Mouse (Mus musculus): ENCODE results near the gene Tmem273. TPM values are rescaled to one million over a fixed set of nuclear protein-coding genes. Genes with fewer than 3 reads are reported as not detected.

Gene Tmem273
- total and polyA plus RNA-seq, 3 experiments, result not detected

DNA sequence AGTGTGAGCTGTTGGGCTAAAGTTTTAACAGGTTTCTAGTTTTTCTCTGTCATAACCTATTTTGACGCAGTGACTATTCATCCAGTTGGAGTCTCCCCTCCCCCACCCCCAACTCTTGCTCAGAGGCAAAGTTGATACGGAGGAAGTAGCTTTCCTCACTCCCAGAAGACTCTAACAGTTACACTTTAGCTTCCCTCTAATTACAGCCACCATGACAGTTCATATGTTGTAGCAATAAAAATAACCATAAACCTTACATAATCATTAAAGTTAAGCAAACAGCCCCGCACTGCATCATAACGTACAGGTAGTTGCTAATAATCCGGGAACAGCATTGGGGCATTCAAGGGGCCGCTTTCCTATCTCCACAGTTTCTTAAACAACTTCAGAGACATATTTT lies 15.2 kb upstream of the Tmem273 start:
- no peaks in the 10 kb centered on the region for H3K4me1 ChIP-seq (ENCODE audit: insufficient read depth, low read depth, low read length)
- H3K9me3 ChIP-seq (replicated peaks), result peaks cover 24% of the 10 kb centered on the region
- ATAC-seq (ENCODE audit: extremely low read depth, insufficient number of reproducible peaks, low FRiP score, poor library complexity, severe bottlenecking) (no peak), DNase-seq (ENCODE audit: low spot score) (no peak)
- H3K27me3 ChIP-seq (ENCODE audit: insufficient read depth, low read length), result no peaks in the 10 kb centered on the region
- H3K4me3 ChIP-seq (ENCODE audit: low read depth, low read length), result no peak overlapping the region
- no peaks in the 10 kb centered on the region for H3K36me3 ChIP-seq (replicated peaks)
- TF ChIP-seq POLR2AphosphoS5 (IDR thresholded peaks at IDR 0.05; ENCODE audit: insufficient replicate concordance, low read depth, low read length), result no peak
- no peak for TF ChIP-seq TAL1 (conservative IDR thresholded peaks at IDR 0.05; ENCODE audit: low read depth, low read length)
- no peak for TF ChIP-seq GATA2 (IDR thresholded peaks at IDR 0.05; ENCODE audit: borderline replicate concordance, low read depth, low read length)
- TF ChIP-seq CTCF (IDR thresholded peaks at IDR 0.05; ENCODE audit: low read depth, low read length), result no peak
- no peak for TF ChIP-seq GATA1 (IDR thresholded peaks at IDR 0.05; ENCODE audit: borderline replicate concordance, low read length)

GRCm38 (mm10) chr14:32772085-32772484 lies 13.7 kb upstream of the Tmem273 start:
- Histone ChIP-seq H3K9me3 (replicated peaks) (peaks cover 21% of the 10 kb centered on the region), H3K27me3 (ENCODE audit: insufficient read depth, low read length) (no peaks in the 10 kb centered on the region), H3K4me3 (ENCODE audit: low read depth, low read length) (no peak overlapping the region), H3K4me1 (ENCODE audit: insufficient read depth, low read depth, low read length) (no peaks in the 10 kb centered on the region), H3K36me3 (replicated peaks) (no peaks in the 10 kb centered on the region)
- DNase-seq (ENCODE audit: low spot score) (no peak), ATAC-seq (ENCODE audit: extremely low read depth, insufficient number of reproducible peaks, low FRiP score, poor library complexity, severe bottlenecking) (no peak)
- TF ChIP-seq POLR2AphosphoS5 (IDR thresholded peaks at IDR 0.05; ENCODE audit: insufficient replicate concordance, low read depth, low read length) (no peak), GATA2 (IDR thresholded peaks at IDR 0.05; ENCODE audit: borderline replicate concordance, low read depth, low read length) (no peak), CTCF (IDR thresholded peaks at IDR 0.05; ENCODE audit: low read depth, low read length) (no peak), GATA1 (IDR thresholded peaks at IDR 0.05; ENCODE audit: borderline replicate concordance, low read length) (no peak), TAL1 (conservative IDR thresholded peaks at IDR 0.05; ENCODE audit: low read depth, low read length) (no peak)

- TF ChIP-seq TAL1 (conservative IDR thresholded peaks at IDR 0.05; ENCODE audit: low read depth, low read length) (no peak), GATA2 (IDR thresholded peaks at IDR 0.05; ENCODE audit: borderline replicate concordance, low read depth, low read length) (no peak), CTCF (IDR thresholded peaks at IDR 0.05; ENCODE audit: low read depth, low read length) (no peak), POLR2AphosphoS5 (IDR thresholded peaks at IDR 0.05; ENCODE audit: insufficient replicate concordance, low read depth, low read length) (no peak), GATA1 (IDR thresholded peaks at IDR 0.05; ENCODE audit: borderline replicate concordance, low read length) (no peak)
- H3K4me1 ChIP-seq (ENCODE audit: insufficient read depth, low read depth, low read length), result no peaks in the 10 kb centered on the region
- H3K9me3 ChIP-seq (replicated peaks), result peaks cover 19% of the 10 kb centered on the region
- no peaks in the 10 kb centered on the region for H3K36me3 ChIP-seq (replicated peaks)
- ATAC-seq (ENCODE audit: extremely low read depth, insufficient number of reproducible peaks, low FRiP score, poor library complexity, severe bottlenecking), result no peak
- no peak for DNase-seq (ENCODE audit: low spot score)
- H3K27me3 ChIP-seq (ENCODE audit: insufficient read depth, low read length), result no peaks in the 10 kb centered on the region
- H3K4me3 ChIP-seq (ENCODE audit: low read depth, low read length), result no peak overlapping the region
These were observed 13.0 kb upstream of the Tmem273 start for GRCm38 (mm10) chr14:32772791-32773190.

DNA sequence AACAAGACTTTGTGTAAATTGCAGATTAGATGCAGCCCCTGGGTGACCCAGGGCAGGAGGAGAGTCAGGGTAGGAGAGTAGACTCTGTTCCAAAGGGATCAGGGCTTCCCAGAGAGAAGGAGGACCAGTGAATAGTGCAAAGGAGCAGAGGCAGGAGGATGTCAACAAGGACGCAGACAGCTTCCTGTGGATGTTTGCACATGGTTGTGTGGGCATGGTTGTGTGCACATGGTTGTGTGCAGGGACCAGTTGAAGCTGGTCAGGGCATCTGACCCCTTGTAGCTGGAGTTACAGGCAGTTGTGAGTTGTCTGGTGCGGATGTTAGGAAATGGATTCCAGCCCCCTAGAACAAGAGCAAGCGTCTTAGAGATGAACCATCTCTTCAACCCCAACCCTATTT lies 12.3 kb upstream of the Tmem273 start:
- H3K4me3 ChIP-seq (ENCODE audit: low read depth, low read length), result no peak overlapping the region
- no peak for ATAC-seq (ENCODE audit: extremely low read depth, insufficient number of reproducible peaks, low FRiP score, poor library complexity, severe bottlenecking)
- peaks cover 21% of the 10 kb centered on the region for H3K9me3 ChIP-seq (replicated peaks)
- H3K4me1 ChIP-seq (ENCODE audit: insufficient read depth, low read depth, low read length), result no peaks in the 10 kb centered on the region
- DNase-seq (ENCODE audit: low spot score), result no peak
- no peaks in the 10 kb centered on the region for H3K27me3 ChIP-seq (ENCODE audit: insufficient read depth, low read length)
- TF ChIP-seq GATA1 (IDR thresholded peaks at IDR 0.05; ENCODE audit: borderline replicate concordance, low read length) (no peak), TAL1 (conservative IDR thresholded peaks at IDR 0.05; ENCODE audit: low read depth, low read length) (no peak), POLR2AphosphoS5 (IDR thresholded peaks at IDR 0.05; ENCODE audit: insufficient replicate concordance, low read depth, low read length) (no peak), GATA2 (IDR thresholded peaks at IDR 0.05; ENCODE audit: borderline replicate concordance, low read depth, low read length) (no peak), CTCF (IDR thresholded peaks at IDR 0.05; ENCODE audit: low read depth, low read length) (no peak)
- H3K36me3 ChIP-seq (replicated peaks), result no peaks in the 10 kb centered on the region

- no peak for ATAC-seq (ENCODE audit: extremely low read depth, insufficient number of reproducible peaks, low FRiP score, poor library complexity, severe bottlenecking)
- Histone ChIP-seq H3K4me3 (ENCODE audit: low read depth, low read length) (no peak overlapping the region), H3K27me3 (ENCODE audit: insufficient read depth, low read length) (no peaks in the 10 kb centered on the region), H3K4me1 (ENCODE audit: insufficient read depth, low read depth, low read length) (no peaks in the 10 kb centered on the region), H3K36me3 (replicated peaks) (no peaks in the 10 kb centered on the region), H3K9me3 (replicated peaks) (peaks cover 21% of the 10 kb centered on the region)
- TF ChIP-seq CTCF (IDR thresholded peaks at IDR 0.05; ENCODE audit: low read depth, low read length) (no peak), GATA2 (IDR thresholded peaks at IDR 0.05; ENCODE audit: borderline replicate concordance, low read depth, low read length) (no peak), TAL1 (conservative IDR thresholded peaks at IDR 0.05; ENCODE audit: low read depth, low read length) (no peak), POLR2AphosphoS5 (IDR thresholded peaks at IDR 0.05; ENCODE audit: insufficient replicate concordance, low read depth, low read length) (no peak)
- DNase-seq (ENCODE audit: low spot score), result no peak
These were observed 9.7 kb upstream of the Tmem273 start for GRCm38 (mm10) chr14:32776077-32776476.

DNA sequence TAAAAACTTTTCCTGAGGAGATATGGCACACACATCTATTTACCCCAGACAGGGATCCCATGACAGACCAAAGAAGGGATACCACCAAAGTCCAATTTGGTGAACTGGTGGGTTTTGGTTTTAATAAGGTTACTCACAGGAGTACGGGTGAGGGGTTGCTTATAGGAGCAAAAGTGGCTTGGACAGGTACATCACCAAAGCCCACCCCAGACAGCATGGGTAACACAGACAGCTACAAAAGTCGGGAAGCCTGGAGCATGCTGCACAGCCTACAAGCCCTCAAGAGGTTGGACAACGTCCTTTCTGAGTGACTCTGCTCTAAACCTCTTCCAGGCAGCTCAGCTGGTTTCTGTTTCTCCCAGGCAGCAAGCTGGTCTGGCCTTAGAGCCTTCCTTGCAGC lies 7.4 kb upstream of the Tmem273 start:
- Histone ChIP-seq H3K36me3 (replicated peaks) (no peaks in the 10 kb centered on the region), H3K27me3 (ENCODE audit: insufficient read depth, low read length) (no peaks in the 10 kb centered on the region), H3K9me3 (replicated peaks) (peaks cover 29% of the 10 kb centered on the region), H3K4me1 (ENCODE audit: insufficient read depth, low read depth, low read length) (no peaks in the 10 kb centered on the region), H3K4me3 (ENCODE audit: low read depth, low read length) (no peak overlapping the region)
- no peak for TF ChIP-seq CTCF (IDR thresholded peaks at IDR 0.05; ENCODE audit: low read depth, low read length)
- TF ChIP-seq GATA2 (IDR thresholded peaks at IDR 0.05; ENCODE audit: borderline replicate concordance, low read depth, low read length), result no peak
- TF ChIP-seq POLR2AphosphoS5 (IDR thresholded peaks at IDR 0.05; ENCODE audit: insufficient replicate concordance, low read depth, low read length), result no peak
- no peak for TF ChIP-seq GATA1 (IDR thresholded peaks at IDR 0.05; ENCODE audit: borderline replicate concordance, low read length)
- no peak for TF ChIP-seq TAL1 (conservative IDR thresholded peaks at IDR 0.05; ENCODE audit: low read depth, low read length)
- ATAC-seq (ENCODE audit: extremely low read depth, insufficient number of reproducible peaks, low FRiP score, poor library complexity, severe bottlenecking) (no peak), DNase-seq (ENCODE audit: low spot score) (no peak)

All from G1E (cell line).